Mouse (Mus musculus) heart, adult 8-10 months (tissue): ENCODE measurements around the gene Pitpna. TPM values are rescaled to one million over a fixed set of nuclear protein-coding genes. Genes with fewer than 3 reads are reported as not detected.

ENCODE experiments used
- DNase-seq: peaks from one replicate; pipeline ENCODE4 v3.0.0; 2022; ENCODE audit warnings: low spot score
- total RNA-seq, 4 experiments: library from RNA; stranded (reverse); gene quantifications; 2 replicates each; pipeline ENCODE4 v1.2.4; 2022

Pitpna gene
- total RNA-seq, 4 experiments from 2014 or later: 89.5 to 110 (median 105) TPM

- no peak for DNase-seq
Measured at GRCm38 (mm10) chr11:75631561-75632225, 43.8 kb downstream of the Pitpna start.

GRCm38 (mm10) chr11:75632921-75633320, 45.0 kb downstream of the Pitpna start:
- no peak for DNase-seq

- DNase-seq: no peak
Measured at GRCm38 (mm10) chr11:75634801-75635200, 46.9 kb downstream of the Pitpna start.

GRCm38 (mm10) chr11:75635315-75635714, 47.4 kb downstream of the Pitpna start:
- DNase-seq: peak; percentile 60

GRCm38 (mm10) chr11:75643323-75643722, 55.4 kb downstream of the Pitpna start:
- no peak for DNase-seq

GRCm38 (mm10) chr11:75644684-75645083, 56.8 kb downstream of the Pitpna start:
- no peak for DNase-seq

- peak; percentile 60 for DNase-seq
Measured at GRCm38 (mm10) chr11:75647681-75648211, 59.8 kb downstream of the Pitpna start.

GRCm38 (mm10) chr11:75649155-75649561, 61.3 kb downstream of the Pitpna start:
- DNase-seq: peak; percentile 78

- DNase-seq: peak; percentile 81
Measured at GRCm38 (mm10) chr11:75650311-75650710, 62.4 kb downstream of the Pitpna start, which contains the start of gene Myo1c. Myo1c (plus strand) TSS chr11:75650504.

- peak; percentile 17 for DNase-seq
Measured at GRCm38 (mm10) chr11:75650958-75651425, 63.1 kb downstream of the Pitpna start.

- DNase-seq: peak; percentile 85
Measured at GRCm38 (mm10) chr11:75651426-75652221, 63.7 kb downstream of the Pitpna start.

GRCm38 (mm10) chr11:75652222-75652941, 64.5 kb downstream of the Pitpna start:
- DNase-seq: no peak

GRCm38 (mm10) chr11:75652942-75653684, 65.2 kb downstream of the Pitpna start:
- DNase-seq: peak; percentile 23

GRCm38 (mm10) chr11:75653781-75654470, 66.0 kb downstream of the Pitpna start:
- peak; percentile 79 for DNase-seq

GRCm38 (mm10) chr11:75654471-75655390, 66.8 kb downstream of the Pitpna start:
- peak; percentile 20 for DNase-seq

GRCm38 (mm10) chr11:75655621-75656545, 68.0 kb downstream of the Pitpna start:
- peak; percentile 87 for DNase-seq

GRCm38 (mm10) chr11:75656621-75657590, 69.0 kb downstream of the Pitpna start:
- no peak for DNase-seq
